Mouse (Mus musculus) embryo, embryonic 10.5 days (tissue): ENCODE measurements around the gene Tefm.
"Not testable (repeated sequence)": the region's sequence is repeated elsewhere in the genome, so short reads cannot be mapped to it uniquely, and the experiment has no call there.

Experiments used
- DNase-seq: peaks from one replicate; pipeline ENCODE4 v3.0.0-alpha.2; 2015; ENCODE audit warnings: low spot score

The Tefm gene

DNA sequence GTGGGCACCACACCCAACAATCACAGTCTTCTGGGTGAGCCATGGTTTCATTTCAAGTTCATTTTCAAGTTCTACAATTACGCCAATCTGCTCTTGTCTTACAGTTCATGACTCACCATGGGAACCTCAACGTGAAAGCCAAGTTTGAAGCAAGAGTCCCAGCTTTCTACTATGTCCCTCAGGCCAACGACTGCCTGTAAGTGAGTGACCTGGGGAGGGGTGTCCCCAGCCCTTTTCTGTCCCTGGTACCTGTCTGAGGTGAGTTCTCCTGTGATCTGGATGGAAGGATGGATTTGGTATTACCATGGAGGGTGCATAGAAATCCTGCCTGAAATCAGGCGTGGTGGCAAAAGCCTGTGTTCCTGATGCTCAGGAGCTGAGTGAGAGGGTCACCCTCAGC, 14.9 kb upstream of the Tefm start:
- DNase-seq, result no peak

DNA sequence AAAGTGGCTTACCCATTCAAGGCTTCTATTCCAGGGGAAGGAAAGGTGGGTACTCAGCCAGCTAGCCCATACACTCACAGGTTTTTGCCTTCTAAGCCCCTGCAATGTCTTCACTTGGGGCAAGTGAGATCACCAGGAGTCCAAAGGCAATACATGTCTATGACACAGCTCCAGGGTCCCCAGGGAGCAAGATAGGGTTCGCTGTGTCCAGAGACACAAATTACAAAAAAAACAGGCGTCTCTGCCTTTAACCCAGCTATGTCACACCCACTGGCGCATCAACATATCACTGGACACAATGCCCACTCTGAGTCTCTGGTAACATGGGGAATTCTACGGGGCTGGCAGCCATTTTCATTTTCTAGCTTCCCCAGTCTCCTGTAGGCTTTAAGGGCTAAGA, 14.0 kb upstream of the Tefm start:
- no peak for DNase-seq

DNA sequence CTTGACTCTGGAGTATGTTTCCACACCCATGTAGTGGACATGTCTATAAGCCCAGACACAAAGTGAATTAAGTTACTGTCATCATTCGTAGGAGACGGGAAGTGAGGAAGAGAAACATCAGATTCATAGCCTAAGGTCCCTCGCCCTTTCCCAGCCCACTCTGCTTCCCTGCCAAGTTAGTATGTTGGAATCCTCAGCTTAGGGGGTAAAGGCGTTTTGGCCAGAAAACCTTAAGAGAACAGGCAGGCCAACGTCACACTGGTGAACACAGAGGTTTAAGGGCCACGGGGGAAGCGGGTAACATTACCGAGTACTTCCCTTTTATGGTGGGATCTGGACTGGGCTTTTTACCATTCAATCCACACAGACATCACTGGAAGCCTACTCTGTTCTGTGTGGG, 13.6 kb upstream of the Tefm start:
- no peak for DNase-seq

DNA sequence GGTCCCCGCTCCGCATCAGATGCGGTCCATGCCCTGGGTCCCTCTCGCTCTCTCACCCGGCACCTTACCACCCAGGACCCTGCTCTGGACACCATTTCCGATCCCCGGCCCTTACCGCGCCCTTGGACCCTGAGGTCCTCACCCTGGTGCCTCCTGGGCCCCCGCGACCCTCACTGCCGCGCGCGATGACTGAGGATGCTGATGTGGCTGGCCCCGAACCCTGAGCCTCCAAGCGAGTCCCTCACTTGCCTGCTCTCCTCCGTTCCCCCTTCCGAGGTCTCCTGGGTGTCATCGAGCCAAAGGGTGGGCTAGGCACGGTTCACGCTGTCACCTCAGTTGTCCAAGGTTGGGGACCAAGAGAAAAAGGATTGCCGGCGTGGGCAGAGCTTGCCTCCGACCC, 12.5 kb upstream of the Tefm start:
- DNase-seq, result no peak

DNA sequence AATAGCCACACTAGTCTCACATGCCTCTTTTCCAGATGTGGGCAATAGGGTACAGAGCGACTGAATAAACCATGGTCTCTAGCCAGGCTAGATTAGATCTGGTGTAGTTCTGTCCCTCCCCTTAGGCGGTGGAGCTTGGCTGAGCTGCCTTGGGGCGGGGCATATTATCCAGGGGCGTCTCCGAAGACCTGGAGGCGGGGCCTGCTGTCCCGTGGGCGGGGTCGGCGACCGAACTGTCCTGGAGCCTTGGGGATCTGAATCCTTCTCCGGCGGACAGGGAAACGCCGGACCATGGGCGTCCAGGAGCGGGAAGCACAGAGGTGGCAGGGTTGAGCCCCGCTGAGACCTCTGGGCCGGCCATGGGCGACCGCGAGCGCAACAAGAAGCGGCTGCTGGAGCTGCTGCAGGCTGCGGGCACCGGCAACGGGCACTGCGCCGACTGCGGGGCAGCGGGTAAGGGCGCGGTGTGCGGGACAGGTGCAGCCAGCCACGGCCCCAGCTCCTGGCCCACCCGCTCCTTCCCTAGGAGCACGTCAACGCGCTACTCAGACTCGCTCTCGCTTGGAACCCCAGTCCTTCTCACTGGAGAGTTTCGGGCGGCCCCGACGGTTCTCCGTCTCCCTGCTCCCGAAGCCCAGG, 12.0 kb upstream of the Tefm start, which contains the start of gene Adap2:
TSS of gene Adap2 (plus strand) at position 249 of the 639 bp plus-strand sequence.
- DNase-seq, result peak; percentile 88

DNA sequence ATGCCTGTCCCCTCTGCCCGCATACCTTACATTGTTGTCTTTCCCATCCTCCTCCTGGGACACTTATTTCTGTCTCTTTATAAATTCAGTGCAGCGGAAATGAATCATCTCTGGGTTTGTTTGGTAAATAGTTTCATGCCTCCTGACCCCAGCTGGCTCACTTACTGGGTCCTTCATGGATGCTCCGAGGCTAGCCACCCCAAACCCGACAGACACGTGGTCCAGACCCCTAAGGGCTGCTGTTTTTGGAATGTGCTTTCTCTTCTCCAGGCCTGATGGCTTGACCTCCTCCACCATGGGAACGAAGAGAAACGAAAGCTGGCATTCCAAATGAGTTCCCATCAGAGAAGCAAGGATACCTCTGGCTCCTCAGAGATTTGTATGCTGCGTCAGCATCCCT, 10.4 kb upstream of the Tefm start:
- no peak for DNase-seq

DNA sequence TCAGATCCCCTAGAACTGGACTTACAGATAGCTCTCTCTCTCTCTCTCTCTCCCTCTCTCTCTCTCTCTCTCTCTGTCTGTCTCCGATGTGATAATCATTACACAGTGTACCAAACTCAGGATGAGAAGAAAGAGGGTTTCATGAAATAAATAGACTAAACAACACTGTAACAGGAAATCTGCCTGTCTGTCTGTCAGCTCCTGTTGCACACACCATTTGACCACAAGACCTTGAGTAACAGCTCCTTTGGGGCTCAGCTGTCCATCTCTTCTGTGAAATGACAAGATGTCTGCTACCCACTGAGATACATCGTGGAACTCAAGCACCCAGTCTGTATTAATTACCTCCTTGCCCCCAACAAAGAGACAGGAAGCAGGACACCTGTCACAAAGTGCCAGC, 9.6 kb upstream of the Tefm start:
- no peak for DNase-seq

DNA sequence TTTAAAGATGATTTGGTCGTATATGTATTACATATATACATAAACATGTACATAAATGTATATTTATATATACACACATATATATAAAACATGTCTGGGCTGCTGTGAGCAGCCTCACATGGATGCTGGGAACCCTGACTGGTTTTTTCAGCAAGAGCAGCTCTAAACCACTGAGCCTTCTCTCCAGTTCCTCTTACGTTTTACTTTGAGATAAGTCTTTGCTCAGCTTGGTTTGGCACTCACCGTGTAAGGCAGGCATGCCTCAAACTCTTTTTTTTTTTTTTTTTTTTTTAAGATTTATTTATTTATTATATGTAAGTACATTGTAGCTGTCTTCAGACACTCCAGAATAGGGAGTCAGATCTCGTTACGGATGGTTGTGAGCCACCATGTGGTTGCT, 8.6 kb upstream of the Tefm start:
- DNase-seq, result no peak

DNA sequence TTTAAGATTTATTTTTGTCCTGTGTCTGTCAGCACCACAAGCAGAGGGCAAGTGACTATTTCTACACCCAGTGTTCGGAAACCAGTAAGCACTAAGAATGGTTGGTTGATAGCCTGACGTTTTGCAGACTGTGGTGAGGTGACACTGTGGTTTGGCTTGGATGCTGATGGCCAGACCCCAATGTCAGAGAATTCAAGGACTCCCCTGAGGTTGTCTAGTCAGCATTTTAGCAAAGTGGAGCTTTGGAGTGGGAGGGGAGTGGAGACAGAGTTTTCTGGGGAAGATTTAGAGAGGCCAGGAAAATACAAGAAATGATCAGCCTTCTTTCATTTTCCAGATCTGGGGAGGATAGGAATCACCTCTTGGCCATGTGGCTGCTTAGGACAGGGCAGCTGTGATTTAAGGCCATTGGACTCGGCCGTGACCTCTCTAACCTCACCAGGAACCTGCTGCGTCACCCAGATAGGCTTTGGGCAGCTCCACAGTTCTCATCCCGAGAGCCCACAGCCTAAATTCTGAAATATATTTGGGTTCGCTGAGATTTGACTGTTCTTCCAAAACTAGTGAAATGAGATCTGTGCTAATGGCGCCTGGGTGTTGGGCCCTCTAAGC, 7.5 kb upstream of the Tefm start:
- no peak for DNase-seq

DNA sequence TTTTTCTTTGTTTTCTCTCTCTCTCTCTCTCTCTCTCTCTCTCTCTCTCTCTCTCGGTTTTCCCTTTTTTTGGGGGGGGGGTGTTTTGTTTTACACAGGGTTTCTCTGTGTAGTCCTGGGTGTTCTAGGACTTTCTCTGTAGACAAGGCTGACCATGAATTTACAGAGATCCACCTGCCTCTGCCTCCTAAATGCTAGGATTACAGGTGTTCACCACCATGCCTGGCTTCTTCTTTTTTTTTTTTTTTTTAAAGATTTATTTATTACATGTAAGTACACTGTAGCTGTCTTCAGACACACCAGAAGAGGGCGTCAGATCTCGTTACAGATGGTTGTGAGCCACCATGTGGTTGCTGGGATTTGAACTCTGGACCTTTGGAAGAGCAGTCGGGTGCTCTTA, 7.0 kb upstream of the Tefm start:
- not testable (repeated sequence) for DNase-seq

DNA sequence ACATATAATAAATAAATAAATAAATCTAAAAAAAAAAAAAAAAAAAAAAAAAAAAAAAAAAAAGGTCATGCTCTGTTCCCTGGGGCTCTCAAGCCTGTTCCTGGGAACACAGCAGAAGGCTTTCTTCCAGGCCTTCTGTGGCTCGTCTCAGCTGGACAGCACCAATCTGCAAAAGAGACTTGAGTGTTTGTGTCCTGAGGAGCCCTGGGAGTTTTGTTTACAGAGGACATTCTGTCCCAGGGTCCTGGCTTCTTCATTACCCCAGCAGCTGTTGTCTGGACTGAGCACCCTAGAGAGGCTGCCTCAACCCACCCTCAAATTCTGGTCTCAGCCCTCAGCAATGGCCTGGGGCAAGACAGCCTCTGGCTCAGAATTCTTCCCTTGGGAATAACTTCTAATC, 6.3 kb upstream of the Tefm start:
- DNase-seq, result peak; percentile 6

DNA sequence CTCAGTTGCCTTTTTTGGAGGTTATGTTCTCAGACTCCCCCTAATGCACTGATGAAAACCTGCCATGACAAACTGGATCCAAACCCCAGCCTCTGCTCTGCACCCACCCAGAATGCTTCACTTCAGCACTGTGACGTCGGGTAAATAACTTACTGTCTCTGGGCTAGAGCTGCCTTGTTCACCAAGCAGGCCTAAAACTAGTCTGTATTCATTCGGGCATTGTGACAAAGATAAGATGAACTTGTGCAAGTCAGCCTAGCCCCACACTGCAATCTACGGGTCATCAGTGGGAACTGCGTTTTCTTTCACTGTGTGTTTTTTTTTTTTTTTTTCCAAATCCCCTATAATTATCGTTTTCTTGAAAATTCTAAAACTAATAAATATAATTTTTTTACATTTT, 5.8 kb upstream of the Tefm start:
- no peak for DNase-seq

DNA sequence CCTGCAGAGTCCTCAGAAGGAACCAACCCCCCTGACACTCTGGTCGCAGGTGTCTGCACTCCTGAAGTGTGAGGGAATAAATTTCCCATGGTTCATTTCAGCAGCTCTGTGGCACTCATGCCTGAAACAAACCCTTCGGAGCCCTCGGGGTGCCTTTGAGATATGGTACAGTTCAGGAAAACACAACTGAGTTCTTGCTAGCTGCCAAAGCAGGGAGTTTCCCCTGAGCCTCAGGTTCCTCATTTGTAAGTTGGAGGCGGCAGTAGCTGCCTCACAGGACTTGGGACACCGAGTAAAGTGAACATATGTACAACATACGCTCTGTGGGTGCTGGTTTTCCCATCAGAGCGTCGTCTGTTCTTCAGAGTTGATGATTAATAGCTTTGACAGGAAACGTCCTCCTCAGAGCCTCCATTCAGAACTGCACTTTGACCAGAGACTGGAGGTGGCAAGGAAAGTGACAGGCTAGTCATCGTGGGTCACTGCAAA, 3.9 kb upstream of the Tefm start:
- DNase-seq, result no peak

DNA sequence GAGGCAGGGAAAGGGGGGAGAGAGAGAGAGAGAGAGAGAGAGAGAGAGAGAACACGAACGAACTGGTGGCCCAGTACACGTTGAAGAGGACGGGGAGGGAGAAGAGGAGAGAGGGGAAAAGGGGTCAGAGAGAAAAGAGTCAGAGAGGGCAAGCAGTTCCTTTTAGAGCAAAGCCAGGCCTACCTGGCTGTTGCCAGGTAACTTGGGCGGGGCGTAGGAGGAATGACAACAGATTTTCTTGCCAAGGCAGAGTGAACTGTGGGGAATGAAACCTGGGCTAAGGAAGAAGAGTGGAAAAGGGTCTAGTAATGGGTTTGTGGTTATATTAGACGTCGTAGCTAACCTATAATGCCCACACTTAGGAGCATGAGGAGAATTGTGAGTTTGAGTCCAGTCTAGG, 897 bp upstream of the Tefm start:
- DNase-seq, result no peak

DNA sequence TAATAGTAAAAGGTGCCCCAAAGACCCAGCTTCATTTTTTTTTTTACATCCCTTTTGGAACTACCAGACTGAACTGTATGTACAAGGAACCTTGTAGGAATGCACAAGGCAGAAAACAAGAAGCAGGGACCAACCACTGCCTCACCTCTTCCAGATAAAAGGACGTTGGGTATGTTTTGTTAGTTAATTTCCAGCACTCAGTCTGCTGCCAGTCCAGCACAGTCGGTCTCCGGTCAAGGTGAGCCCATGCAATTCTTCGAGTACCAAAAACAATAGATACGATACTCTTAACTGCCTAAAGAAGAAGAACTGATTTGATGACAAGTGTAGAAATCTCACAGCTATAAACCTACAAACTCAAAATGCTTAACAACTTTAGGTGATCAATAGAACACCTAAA, 4.2 kb downstream of the Tefm start:
- no peak for DNase-seq

DNA sequence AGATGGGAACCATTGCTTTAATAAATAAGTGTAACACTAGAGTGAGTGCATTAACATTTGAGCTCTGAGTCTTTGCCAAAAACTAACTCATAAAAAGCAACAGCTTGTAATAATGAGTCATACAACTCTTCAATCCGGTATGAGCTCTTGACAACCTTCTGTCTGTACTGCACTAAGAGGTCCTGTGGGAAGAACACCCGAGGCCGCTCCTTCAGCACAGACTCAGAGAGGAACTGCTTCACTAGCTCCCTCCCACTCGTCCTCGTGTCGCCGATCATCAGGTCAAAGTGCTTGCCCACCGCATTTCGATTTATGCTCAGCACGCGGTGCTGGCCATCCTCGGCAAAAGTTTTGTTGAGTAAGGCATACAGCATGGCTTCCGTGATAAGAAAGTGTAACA, 5.2 kb downstream of the Tefm start:
- DNase-seq, result no peak

DNA sequence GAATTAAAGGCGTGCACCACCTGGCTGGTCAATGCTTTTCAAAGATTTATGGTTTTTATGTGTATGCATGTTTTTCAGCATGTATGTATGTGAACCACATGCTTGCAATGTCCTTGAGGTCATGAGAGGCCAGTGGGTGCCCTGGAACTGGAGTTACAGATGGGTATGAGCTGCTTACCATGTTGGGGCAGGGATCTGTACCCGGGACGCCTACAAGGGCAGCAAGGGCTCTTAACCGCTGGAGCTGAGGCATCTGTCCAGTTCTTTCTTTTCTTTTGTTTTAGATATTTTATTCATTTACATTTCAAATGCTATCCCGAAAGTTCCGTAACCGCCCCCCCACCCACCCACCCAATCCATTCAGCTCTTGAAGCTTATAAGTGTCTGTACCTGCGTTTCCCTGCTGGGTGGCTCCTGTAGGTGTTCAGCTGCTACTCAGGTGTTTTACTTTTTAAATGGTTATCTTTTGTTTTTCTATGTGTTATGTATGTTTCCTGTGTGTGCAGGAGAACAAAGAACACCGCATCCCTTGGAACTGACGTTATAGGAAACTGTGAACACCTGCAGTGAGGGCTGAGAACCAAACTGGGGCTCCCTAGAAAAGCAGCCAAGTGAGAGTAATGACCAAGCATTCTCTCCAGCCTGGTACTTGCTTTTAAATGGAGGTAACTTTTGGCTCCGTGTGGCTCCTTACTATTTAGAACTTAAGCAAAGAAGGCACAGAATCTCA, 5.9 kb downstream of the Tefm start:
- DNase-seq, result no peak

DNA sequence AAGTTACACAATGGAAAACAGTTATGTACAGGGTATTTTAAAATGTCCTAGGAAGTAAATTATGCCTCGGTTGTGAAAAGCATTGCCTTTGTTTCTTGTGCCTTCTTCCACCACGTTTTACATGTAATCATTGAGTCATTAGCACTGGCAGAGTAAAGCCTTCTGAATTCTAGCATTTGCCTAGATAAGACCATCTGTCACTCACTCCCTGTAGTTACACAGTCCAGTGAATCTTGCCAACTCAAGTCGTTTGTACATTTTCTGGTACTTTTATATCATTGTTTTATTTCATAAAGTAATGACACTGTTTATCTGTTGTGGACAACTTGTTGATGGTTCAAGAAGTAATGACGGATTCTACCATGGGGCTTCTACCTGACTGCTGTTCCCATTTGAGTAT, 7.2 kb downstream of the Tefm start:
- DNase-seq, result no peak

DNA sequence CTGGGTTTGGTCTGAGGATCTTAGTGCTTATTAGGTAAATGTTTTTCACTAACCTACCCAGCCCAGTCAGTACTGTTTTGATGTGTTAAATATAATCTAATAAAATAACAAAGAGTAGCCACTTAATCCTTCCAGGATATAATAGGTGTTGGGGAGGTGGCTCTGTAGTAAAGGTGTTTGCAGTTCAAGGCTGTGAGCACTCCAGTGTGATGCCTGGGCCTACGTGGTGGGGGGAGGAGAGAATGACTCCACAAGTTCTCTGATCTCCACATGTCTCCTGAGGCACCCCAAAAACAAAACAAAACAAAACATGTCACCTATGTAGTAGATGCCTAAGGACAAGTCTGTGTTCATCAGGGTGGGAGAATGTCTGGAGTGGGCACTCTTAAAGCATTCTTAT, 9.9 kb downstream of the Tefm start:
- DNase-seq, result no peak

DNA sequence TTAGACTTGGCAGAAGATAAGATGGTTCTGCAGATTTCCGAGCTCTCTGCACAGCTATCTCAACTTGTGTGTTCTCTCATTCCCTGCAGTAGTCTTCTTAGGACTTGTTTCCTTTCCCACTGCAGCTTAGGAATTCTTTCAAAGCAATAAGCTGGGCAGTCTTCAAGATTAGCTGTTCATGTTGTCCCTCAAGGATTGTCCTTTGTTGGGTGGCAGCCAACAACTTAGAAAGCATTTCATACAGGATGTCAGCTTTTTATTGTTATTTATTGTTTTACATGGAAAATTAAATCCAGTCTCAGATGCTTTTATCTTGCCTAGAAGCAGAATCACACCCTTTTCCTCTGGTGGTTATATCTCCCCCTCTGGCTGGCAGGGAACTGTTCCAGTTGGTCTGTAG, 25.6 kb downstream of the Tefm start:
- DNase-seq, result no peak

DNA sequence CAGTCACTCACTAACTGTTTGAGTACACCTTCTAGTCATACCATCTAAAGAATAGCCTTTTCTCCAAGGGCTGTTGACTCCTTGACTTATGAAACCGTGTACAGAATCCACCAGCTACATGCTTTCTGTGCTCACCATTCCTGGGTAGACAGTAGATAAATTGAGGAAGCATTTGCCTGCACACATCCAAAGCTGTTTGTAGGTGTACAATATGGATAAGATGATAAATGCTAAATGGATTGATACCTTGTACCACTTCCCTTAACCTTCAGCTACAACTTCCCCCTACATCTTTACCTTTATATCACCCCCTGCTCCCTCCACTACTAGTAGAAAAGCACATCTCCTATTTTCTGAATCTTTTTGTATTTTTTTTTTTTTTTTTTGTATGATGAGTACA, 37.6 kb downstream of the Tefm start:
- no peak for DNase-seq

DNA sequence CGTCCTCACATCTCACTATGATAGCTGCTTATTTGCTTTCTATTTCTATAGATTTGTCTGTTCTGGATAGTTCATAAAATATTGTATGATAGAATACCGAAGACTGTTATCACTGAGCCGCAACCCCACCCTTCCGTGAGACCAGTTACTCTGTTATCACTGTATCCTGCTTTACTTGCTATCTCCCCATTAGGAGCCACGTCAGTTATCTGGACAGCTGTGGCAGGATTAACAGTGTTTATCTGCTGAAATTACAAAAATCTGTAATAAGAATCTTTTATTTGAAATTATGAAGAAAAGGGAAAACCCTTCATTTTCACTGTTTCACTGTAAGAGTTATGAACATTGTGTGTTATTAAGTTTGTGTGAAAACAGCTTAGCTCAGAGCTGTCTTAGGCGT, 40.7 kb downstream of the Tefm start:
- no peak for DNase-seq

DNA sequence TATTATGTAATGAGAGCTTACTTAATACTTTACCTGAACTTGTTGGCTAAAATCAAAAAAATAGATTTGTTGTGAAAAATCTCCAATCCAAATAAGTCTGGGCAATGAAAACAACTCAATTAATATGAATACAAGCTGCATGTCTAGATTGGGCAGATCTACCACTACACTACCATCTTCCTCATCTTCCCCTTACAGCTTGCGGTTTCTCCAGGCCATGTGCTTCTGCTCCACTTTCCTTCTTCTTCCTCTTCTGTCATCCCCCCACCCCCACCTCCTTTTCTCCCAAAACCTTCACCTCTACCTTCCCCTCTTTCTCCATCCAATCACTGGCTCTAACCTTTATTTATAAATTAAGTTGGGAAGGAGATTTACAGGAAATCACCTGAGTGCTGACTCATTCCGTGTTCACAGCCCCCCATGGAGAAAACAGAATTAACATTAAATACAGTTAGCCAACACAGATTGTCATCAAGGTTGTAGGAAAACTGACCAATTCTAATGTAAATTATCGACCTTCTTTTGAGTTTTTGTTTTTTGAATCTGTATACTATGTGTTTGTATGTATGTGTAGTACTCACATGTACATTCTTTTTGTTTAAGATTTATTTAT, 43.4 kb downstream of the Tefm start:
- no peak for DNase-seq
